Mouse (Mus musculus): ENCODE data around the gene Ggnbp2.

Gene Ggnbp2

DNA sequence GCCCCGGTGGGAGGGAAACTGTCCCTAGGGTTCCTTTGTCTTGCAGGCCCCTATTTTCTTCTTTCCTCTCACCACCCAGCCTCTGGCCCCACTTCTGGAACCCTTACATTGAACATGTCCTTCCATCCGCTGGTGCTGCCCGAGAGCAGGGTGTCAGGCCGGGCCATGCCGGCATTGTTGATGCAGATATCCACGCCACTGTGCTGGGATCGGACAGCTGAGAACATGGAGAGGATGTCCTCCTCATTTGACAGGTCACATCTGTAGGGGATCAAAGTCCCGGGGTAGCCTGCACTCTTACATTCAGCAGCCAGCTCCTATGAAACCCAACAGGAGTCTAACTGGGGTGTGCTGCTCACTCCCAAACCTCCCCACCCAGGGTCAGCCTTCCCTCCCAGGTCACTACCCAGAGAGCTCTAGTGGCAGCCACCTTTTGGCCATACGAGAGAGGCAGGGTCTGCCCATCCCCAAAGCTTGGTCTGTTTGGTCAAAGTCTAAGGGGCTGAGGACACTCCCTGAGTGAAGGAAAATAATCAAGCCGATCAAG is 45.3 kb downstream of the Ggnbp2 start:
- no peak for DNase-seq (ENCODE audit: low read depth, low spot score)

DNA sequence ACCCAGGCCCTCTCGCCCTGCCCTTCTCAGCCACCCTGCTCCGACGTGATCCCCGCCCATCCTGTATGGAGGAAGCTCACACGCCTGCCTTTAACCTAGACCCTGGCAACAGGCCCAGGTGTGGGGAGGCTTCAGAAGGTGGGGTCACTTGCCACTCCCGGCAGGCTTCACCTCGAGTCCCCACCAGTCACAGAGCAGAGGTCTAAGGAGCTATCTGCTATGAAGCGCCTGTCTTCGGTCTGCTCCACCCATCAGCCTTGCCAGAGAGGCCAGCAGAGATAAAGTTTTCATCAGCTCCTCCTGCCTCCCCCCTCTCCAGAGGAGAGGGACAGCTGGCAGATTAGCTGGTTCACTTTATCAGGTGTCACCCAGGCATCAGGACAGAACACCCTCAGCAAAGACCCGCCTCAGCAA is 47.1 kb downstream of the Ggnbp2 start:
- DNase-seq (ENCODE audit: low read depth, low spot score): no peak

GRCm38 (mm10) chr11:84822487-84822886 is 48.1 kb downstream of the Ggnbp2 start:
- DNase-seq (ENCODE audit: low read depth, low spot score): no peak

DNA sequence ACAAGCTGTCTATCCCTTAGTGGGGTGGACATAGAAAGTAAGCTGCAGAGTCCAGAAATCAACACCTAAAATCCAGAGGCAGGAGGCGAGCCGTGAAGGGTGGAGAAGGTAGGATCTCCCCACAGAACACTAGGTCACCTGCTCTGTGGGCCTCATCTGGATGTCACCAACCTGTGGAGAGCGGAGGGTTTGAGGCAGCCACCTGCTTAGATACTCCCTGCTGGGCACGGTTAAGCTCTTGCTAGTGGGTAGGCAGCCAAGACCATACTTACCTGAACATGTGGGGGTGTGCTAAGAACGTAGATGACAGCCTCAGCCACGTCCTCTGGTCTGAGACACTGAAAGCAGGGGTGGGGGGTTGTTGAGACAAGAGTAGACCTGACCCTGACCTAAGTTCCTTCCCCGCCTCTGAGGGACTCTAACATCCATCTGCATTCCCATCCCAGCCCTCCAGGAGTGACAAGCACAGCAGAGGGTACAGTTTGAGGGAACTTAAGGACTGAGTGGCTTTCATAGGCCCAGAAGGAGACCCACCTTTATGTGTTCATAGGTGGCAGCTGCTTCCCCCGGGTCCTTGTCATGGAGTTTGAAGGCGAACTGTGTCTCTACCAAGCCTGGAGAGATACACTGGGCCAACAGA is 49.4 kb downstream of the Ggnbp2 start:
- DNase-seq (ENCODE audit: low read depth, low spot score): no peak

DNA sequence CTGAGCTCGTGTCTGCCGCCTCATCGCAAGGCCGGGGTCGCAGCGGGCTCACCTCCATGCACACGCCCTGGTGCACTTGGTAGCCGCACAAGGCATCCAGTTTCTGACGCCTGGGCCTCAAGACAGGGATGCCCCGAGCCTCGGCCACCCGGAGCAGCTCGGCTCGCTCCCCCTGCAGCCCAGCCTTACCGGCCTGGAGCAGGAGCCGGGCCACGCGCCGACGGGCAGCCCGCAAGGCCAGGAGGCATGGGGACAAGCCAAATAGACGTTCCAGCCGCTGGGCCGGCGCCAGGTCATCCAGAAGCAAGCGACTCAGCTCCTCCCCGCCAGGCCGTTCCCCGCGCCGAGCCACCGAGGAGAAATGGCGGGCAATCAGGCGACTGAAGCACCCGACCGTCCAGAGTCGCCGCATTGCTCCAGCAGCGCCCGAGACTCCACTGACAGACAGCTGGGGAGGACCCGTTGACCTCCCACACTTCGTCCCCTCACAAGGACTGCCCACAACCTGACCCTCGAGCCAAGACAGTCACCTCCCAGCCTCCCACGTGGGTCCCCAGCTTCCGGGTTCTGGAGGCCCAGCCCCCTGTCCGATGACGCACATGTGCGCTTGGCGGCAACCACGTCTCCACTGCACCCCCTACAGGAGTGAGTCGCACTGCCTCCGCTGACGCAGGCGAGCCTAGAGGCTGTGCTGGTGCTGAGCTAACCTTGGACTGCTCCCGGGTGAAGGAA is 51.5 kb downstream of the Ggnbp2 start, which contains the start of gene Mrm1:
Mrm1 (minus strand) TSS at position 555 of the 732 bp plus-strand sequence.
- DNase-seq (ENCODE audit: low read depth, low spot score): peak; percentile 63

- DNase-seq (ENCODE audit: low read depth, low spot score): peak; percentile 49
Observed at GRCm38 (mm10) chr11:84818085-84818960, 52.3 kb downstream of the Ggnbp2 start.

DNA sequence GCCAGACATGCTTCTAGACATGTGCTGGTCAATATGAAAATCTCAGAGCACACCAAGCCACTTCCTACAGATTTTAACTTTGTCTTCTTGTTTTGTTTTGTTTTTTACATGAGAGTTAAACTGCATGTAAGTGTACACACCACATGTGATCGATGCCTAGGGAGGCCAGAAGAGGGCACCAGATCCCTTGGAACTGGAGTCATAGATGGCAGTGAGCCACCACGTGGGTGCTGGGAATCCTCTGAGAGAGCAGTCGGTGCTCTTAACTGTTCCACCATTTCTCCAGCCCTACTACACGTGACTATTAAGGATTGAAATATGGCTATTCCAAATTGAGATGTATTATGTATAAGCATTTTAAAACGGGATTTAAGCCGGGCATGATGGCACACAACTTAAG is 53.3 kb downstream of the Ggnbp2 start:
- no peak for DNase-seq (ENCODE audit: low read depth, low spot score)

DNA sequence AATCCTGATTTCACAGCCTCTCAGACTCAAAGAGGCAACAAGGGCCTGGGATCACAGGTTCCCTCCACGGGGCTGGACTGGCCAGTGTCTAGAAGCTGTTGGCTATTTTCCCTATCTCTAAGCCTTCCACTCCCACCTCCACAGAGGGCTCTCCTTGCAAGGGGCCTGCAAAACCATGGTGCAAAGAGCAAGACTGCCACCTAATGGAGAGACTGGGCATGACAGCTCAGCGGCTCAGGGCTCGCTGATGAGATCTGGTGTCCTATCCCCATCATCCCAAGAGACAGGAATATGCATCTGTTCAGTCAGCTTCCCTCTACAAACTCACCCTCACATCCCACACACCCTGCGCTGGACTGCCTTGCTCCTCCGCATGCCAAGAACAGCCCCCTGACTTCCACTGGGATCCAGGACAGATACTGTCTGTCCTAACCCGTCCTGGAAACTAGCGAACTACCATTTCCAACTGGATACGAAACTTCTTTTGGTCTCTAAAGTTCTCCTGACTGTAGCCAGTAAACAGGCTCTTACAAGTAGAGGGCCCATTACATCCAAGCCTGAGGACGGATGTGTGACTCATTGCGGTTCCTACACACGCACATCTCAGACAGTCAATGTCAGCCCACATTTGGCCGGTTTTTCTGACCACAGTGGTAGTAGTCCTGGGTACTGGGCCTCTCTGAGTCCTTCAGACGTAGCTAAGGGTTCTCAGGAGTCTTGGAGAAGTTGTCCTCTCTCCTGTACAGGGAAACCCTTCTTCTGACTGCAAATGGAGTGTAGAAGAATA is 56.7 kb downstream of the Ggnbp2 start:
- no peak for DNase-seq (ENCODE audit: low read depth, low spot score)

- no peak for DNase-seq (ENCODE audit: low read depth, low spot score)
Observed at GRCm38 (mm10) chr11:84804373-84804772, 66.2 kb downstream of the Ggnbp2 start.

- peak; percentile 50 for DNase-seq (ENCODE audit: low read depth, low spot score)
Observed at GRCm38 (mm10) chr11:84797627-84798353, 72.8 kb downstream of the Ggnbp2 start.

- no peak for DNase-seq (ENCODE audit: low read depth, low spot score)
Observed at GRCm38 (mm10) chr11:84797026-84797425, 73.6 kb downstream of the Ggnbp2 start.

- no peak for DNase-seq (ENCODE audit: low read depth, low spot score)
Observed at GRCm38 (mm10) chr11:84794496-84795113, 76.0 kb downstream of the Ggnbp2 start.

- no peak for DNase-seq (ENCODE audit: low read depth, low spot score)
Observed at GRCm38 (mm10) chr11:84793545-84793944, 77.1 kb downstream of the Ggnbp2 start.

DNA sequence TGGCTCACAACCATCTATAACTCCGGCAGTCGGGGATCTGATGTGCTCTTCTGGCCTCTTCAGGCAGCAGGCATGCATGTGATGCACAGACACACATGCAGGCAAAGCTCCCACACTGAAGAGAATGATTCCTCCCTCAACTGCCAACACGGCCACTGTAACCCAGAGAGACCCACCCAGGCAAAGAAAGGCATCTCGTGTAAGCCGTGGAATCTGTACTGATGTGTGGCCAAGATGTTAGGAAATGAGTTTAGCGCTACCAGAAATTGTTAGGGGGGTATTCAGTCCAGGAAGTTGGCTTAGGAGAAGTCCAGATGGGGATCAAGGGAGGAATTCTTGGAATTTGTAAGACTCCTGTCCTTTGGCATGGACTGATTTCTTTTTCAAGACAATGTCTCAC is 80.2 kb downstream of the Ggnbp2 start:
- no peak for DNase-seq (ENCODE audit: low read depth, low spot score)

Data from retina, adult 2 months (tissue).